Mouse (Mus musculus) hindbrain, embryonic 16.5 days (tissue): ENCODE results near the gene Pank1. TPM values are rescaled to one million over a fixed set of nuclear protein-coding genes. Genes with fewer than 3 reads are reported as not detected.

Experiments used
- ATAC-seq: fragments of 200-750 bp; cut with Nextera tagmentation; 2 replicates; pipeline ENCODE4 v1.8.0; 2017; ENCODE audit warnings: moderate TSS enrichment, moderate library complexity
- H3K27ac ChIP-seq: fragments of 300-500 bp; sonication (generic); 2 replicates; pipeline ENCODE4 v1.5.1; 2014; ENCODE audit warnings: low read depth, mild to moderate bottlenecking, control low read depth, low read length, moderate library complexity
- H3K27me3 ChIP-seq: fragments of 300-500 bp; sonication (generic); replicated peaks from 2 replicates; pipeline ENCODE4 v1.6.1; 2014; ENCODE audit warnings: low read length; ENCODE audit not compliant: control insufficient read depth, insufficient read depth
- H3K36me3 ChIP-seq: fragments of 300-500 bp; sonication (generic); 2 replicates; pipeline ENCODE4 v1.6.1; 2014; ENCODE audit warnings: mild to moderate bottlenecking, low read length, moderate library complexity, mixed read lengths; ENCODE audit not compliant: control insufficient read depth, insufficient read depth
- H3K4me1 ChIP-seq: fragments of 300-500 bp; sonication (generic); 2 replicates; pipeline ENCODE4 v1.6.1; 2014; ENCODE audit warnings: low read depth, low read length; ENCODE audit not compliant: control insufficient read depth, insufficient read depth
- H3K4me2 ChIP-seq: fragments of 300-500 bp; sonication (generic); 2 replicates; pipeline ENCODE4 v1.6.1; 2014; ENCODE audit warnings: mild to moderate bottlenecking, low read length, control low read depth, moderate library complexity
- H3K4me3 ChIP-seq: fragments of 300-500 bp; sonication (generic); 2 replicates; pipeline ENCODE4 v1.5.1; 2014; ENCODE audit warnings: mild to moderate bottlenecking, low read length, control low read depth, moderate library complexity
- H3K9ac ChIP-seq: fragments of 300-500 bp; sonication (generic); 2 replicates; pipeline ENCODE4 v1.6.1; 2014; ENCODE audit warnings: low read depth, mild to moderate bottlenecking, control low read depth, low read length, moderate library complexity
- H3K9me3 ChIP-seq: fragments of 300-500 bp; sonication (generic); 2 replicates; pipeline ENCODE4 v1.6.1; 2014; ENCODE audit warnings: mild to moderate bottlenecking, low read length, moderate library complexity; ENCODE audit not compliant: control insufficient read depth
- WGBS: fragments of 180-500 bp; shearing (Covaris S2); extraction: QIAGEN DNeasy Blood & Tissue Kit; methylation state at CpG from one replicate; pipeline ENCODE4 v1.1.7; 2014; 5-methylcytosine and 5-hydroxymethylcytosine counted together
- polyA plus RNA-seq: library from polyadenylated mRNA; unstranded; fragments of >200 nt; fragmentation: Nextera tagmentation; extraction: Ambion mirVana; gene quantifications from 2 replicates; pipeline ENCODE4 v1.2.1, GENCODE M21; 2015

Pank1 gene
- polyA plus RNA-seq, 1 experiment from 2014 or later, result 8.5 TPM

GRCm38 (mm10) chr19:34905424-34905823, 26.2 kb upstream of the Pank1 start:
- H3K9ac ChIP-seq, result no peak overlapping the region
- no peaks in the 10 kb centered on the region for H3K4me1 ChIP-seq
- WGBS, result 98% methylated on average over 7 of the region's 7 CpGs
- no peaks in the 10 kb centered on the region for H3K36me3 ChIP-seq
- H3K4me3 ChIP-seq, result no peak overlapping the region
- no peaks in the 10 kb centered on the region for H3K9me3 ChIP-seq
- no peaks in the 10 kb centered on the region for H3K27me3 ChIP-seq
- no peak overlapping the region for H3K27ac ChIP-seq
- no peak for ATAC-seq
- no peak overlapping the region for H3K4me2 ChIP-seq

GRCm38 (mm10) chr19:34904032-34904431, 24.8 kb upstream of the Pank1 start:
- 83% methylated on average over 5 of the region's 5 CpGs for WGBS
- Histone ChIP-seq H3K27ac (no peak overlapping the region), H3K4me3 (no peak overlapping the region), H3K9me3 (no peaks in the 10 kb centered on the region), H3K27me3 (no peaks in the 10 kb centered on the region), H3K4me2 (no peak overlapping the region), H3K36me3 (no peaks in the 10 kb centered on the region), H3K4me1 (no peaks in the 10 kb centered on the region), H3K9ac (no peak overlapping the region)
- no peak for ATAC-seq

DNA sequence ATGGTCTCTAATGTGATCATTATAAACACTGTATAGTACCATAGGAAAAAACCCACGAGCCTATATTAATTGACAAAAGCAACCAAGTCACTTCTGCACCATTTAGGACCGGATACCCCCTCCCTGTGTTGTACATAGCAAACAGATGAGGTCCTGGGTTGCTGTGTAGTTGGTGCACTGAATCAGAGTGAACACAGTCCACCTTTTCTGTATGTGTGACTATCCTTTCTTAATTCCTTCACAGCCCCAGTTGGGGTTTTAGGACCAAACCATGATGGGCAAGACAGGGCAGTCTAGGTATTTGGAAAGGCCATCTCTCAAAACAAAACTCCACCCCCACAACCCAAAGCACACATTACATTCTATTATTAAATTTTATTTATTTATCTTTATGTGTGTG, 22.5 kb upstream of the Pank1 start:
- no peak overlapping the region for H3K4me3 ChIP-seq
- no peaks in the 10 kb centered on the region for H3K4me1 ChIP-seq
- no peak overlapping the region for H3K4me2 ChIP-seq
- H3K36me3 ChIP-seq, result no peaks in the 10 kb centered on the region
- WGBS, result 91% methylated on average over 2 of the region's 2 CpGs
- no peaks in the 10 kb centered on the region for H3K27me3 ChIP-seq
- no peaks in the 10 kb centered on the region for H3K9me3 ChIP-seq
- no peak overlapping the region for H3K9ac ChIP-seq
- ATAC-seq, result no peak
- H3K27ac ChIP-seq, result no peak overlapping the region

- no peak overlapping the region for H3K27ac ChIP-seq
- no peak for ATAC-seq
- H3K9ac ChIP-seq, result no peak overlapping the region
- no peak overlapping the region for H3K4me2 ChIP-seq
- H3K4me1 ChIP-seq, result no peaks in the 10 kb centered on the region
- 91% methylated on average over 7 of the region's 7 CpGs for WGBS
- no peak overlapping the region for H3K4me3 ChIP-seq
- H3K9me3 ChIP-seq, result no peaks in the 10 kb centered on the region
- no peaks in the 10 kb centered on the region for H3K27me3 ChIP-seq
- no peaks in the 10 kb centered on the region for H3K36me3 ChIP-seq
Observed at GRCm38 (mm10) chr19:34901266-34901665, 22.0 kb upstream of the Pank1 start.

- Histone ChIP-seq H3K9me3 (no peaks in the 10 kb centered on the region), H3K27me3 (no peaks in the 10 kb centered on the region), H3K4me3 (no peak overlapping the region), H3K4me2 (no peak overlapping the region), H3K27ac (no peak overlapping the region), H3K4me1 (no peaks in the 10 kb centered on the region), H3K36me3 (no peaks in the 10 kb centered on the region), H3K9ac (no peak overlapping the region)
- 87% methylated on average over 4 of the region's 4 CpGs for WGBS
- ATAC-seq, result no peak
Observed at GRCm38 (mm10) chr19:34898941-34899340, 19.7 kb upstream of the Pank1 start.

GRCm38 (mm10) chr19:34897082-34897965, 18.1 kb upstream of the Pank1 start:
- no peaks in the 10 kb centered on the region for H3K36me3 ChIP-seq
- no peaks in the 10 kb centered on the region for H3K27me3 ChIP-seq
- H3K27ac ChIP-seq, result no peak overlapping the region
- WGBS, result 93% methylated on average over 15 of the region's 15 CpGs
- no peak overlapping the region for H3K9ac ChIP-seq
- no peaks in the 10 kb centered on the region for H3K9me3 ChIP-seq
- H3K4me2 ChIP-seq, result no peak overlapping the region
- no peak overlapping the region for H3K4me3 ChIP-seq
- no peaks in the 10 kb centered on the region for H3K4me1 ChIP-seq
- ATAC-seq, result no peak

GRCm38 (mm10) chr19:34895082-34895481, 15.8 kb upstream of the Pank1 start:
- Histone ChIP-seq H3K4me1 (no peaks in the 10 kb centered on the region), H3K36me3 (no peaks in the 10 kb centered on the region), H3K27me3 (no peaks in the 10 kb centered on the region), H3K4me2 (no peak overlapping the region), H3K27ac (no peak overlapping the region), H3K9ac (no peak overlapping the region), H3K9me3 (no peaks in the 10 kb centered on the region), H3K4me3 (no peak overlapping the region)
- ATAC-seq, result no peak
- 85% methylated on average over 4 of the region's 4 CpGs for WGBS

DNA sequence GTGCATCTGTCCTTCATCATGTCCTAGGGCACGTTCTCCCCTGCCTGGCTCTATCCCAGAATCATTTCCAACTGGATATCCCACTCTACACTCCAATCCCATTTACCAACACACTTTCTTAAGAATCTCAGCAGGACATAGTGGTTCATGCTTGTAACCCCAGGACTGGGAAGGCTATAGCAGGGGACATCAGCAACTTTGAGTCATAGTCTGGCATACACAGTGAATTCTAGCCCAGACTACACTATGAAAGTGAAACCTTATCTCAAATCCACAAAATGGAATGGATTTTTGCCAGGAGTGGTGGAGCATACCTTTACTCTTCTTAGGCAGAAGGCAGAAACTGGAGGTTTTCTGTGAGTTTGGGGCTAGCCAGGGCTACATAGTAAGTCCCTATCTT, 12.3 kb upstream of the Pank1 start:
- no peaks in the 10 kb centered on the region for H3K27me3 ChIP-seq
- no peak overlapping the region for H3K4me3 ChIP-seq
- no peaks in the 10 kb centered on the region for H3K9me3 ChIP-seq
- no peaks in the 10 kb centered on the region for H3K4me1 ChIP-seq
- ATAC-seq, result no peak
- H3K36me3 ChIP-seq, result no peaks in the 10 kb centered on the region
- H3K9ac ChIP-seq, result no peak overlapping the region
- H3K4me2 ChIP-seq, result no peak overlapping the region
- 87% methylated on average over 1 of the region's 1 CpGs for WGBS
- no peak overlapping the region for H3K27ac ChIP-seq

DNA sequence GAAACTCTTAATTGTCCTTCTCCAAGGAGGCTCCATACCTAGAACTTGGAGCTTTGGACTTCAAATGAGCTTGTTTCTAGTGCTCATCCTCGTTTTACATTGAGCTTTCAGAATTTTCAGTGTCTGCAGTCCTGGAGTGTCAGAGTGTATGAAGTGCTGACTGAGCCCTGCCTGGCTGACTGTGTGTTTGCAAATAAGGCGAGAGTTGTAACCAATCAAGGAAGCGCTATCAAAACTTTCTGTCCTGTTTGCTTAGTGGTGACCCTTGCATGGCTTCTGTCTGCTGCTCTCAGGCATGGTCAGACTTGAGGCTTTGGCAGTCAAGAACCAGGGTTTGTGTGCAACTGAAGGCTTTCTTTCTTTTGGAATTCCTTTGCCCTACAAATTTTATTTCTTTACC, 11.7 kb upstream of the Pank1 start:
- no peak overlapping the region for H3K4me2 ChIP-seq
- no peaks in the 10 kb centered on the region for H3K4me1 ChIP-seq
- no peaks in the 10 kb centered on the region for H3K36me3 ChIP-seq
- H3K4me3 ChIP-seq, result no peak overlapping the region
- H3K9ac ChIP-seq, result no peak overlapping the region
- WGBS, result 73% methylated on average over 3 of the region's 3 CpGs
- no peak for ATAC-seq
- H3K27ac ChIP-seq, result no peak overlapping the region
- no peaks in the 10 kb centered on the region for H3K27me3 ChIP-seq
- H3K9me3 ChIP-seq, result no peaks in the 10 kb centered on the region
